Mouse (Mus musculus) CD4-positive helper T cell, adult 2 months (primary cell): ENCODE results near the gene Larp4b.

Experiments
- DNase-seq: peaks from one replicate; pipeline ENCODE4 v3.0.0-alpha.2; 2012; ENCODE audit warnings: low read depth, missing footprints, low spot score

Larp4b gene

GRCm38 (mm10) chr13:9122045-9122444 is 28.4 kb downstream of the Larp4b start:
- DNase-seq: no peak

- no peak for DNase-seq
Observed at GRCm38 (mm10) chr13:9125193-9125592, 31.5 kb downstream of the Larp4b start.

- DNase-seq: no peak
Observed at GRCm38 (mm10) chr13:9127715-9128114, 34.0 kb downstream of the Larp4b start.

DNA sequence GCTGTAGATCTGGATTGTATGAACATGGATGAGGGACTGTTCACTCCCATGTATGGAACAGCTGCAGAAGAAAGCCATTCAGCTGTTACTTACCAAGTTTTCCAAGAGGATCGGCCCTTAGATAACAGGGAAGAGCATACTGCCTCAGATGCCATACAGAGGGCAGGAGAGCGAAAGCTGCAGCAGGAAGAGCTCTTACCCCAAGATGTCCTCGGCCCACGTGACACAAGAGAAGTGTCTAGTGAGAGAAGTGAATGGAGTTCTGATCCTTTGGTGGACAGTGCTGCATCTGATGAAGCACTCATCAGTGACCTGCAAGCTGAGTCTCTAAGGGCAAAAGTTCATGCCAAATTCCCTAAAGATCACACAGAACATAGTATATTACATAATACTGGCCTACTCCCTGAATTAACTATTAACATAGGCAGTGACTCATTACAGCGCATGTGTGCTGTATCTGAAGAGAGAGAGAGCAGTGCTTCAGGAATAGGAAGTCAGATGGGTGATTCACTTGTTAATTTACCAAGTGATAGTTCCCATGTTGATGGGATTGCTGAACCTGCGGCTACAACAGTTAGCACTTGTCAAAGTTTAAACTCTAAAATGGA is 35.1 kb downstream of the Larp4b start:
- DNase-seq: no peak

- DNase-seq: no peak
Observed at GRCm38 (mm10) chr13:9134421-9134820, 40.7 kb downstream of the Larp4b start.

DNA sequence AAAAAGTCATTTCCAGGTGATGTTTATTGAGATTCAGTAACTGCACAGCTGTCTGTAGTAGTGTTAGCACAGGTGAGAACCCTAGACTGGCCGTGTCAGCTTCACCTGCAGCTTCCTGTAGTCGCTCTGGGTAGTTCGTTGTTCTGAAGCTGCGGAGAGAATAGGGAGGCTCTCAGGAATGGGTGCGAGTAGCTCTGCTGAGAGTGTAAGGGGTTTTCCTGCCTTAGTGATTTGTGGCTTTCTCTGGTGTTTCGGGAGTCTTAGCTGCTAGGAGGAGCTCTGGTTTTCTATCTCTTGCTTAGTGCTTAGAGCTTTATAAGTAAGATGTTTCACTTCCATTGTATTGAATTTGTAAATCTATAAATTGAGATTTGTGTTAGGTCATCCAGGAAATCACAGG is 42.4 kb downstream of the Larp4b start:
- no peak for DNase-seq

GRCm38 (mm10) chr13:9136733-9137132 is 43.1 kb downstream of the Larp4b start:
- DNase-seq: no peak

DNA sequence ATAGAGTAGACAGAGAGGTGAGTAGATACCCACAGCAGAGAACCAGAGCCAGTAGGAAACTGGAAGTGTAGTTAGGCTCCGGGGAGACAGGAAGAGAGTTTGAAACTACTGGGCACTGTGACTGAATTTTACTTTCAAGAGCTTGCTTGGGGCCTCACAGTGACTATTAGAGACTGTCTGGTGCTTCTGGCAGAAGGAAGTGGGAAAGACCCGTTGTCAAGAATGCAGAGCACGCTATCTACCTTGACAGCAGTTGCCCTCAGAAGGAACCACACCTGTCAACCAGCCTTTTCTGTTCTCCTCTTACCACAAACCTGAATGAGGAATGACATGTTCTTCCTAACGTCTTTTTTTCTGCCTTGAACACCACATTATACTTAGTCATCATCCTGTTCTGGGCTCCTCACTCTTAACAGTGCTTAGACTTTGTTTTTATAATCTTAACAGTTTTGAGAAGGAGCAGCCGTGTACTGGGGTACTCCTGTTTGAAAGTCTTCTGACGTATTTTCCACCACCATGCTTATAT is 45.8 kb downstream of the Larp4b start:
- DNase-seq: no peak

- DNase-seq: no peak
Observed at GRCm38 (mm10) chr13:9140204-9140603, 46.5 kb downstream of the Larp4b start.

GRCm38 (mm10) chr13:9142371-9142770 is 48.7 kb downstream of the Larp4b start:
- DNase-seq: no peak

DNA sequence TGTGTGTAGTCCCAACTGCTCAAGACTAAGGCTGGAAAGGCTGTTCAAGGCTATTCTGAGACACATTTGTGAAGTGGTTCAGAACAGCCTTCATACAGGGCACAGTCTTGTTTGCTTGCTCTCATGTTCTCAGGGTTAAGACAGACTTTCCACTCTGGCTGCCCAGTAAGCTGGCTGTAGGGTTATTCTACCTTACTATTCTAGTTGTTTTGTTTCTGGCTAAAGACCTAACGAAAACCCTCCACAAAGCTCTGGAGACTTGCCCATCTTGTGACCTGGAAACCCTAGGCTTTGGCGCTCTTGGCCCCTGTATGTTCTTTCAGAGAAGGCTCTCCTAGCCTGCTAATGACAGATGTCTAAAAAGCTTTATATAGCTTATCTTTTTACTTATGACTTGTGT is 55.1 kb downstream of the Larp4b start:
- no peak for DNase-seq

DNA sequence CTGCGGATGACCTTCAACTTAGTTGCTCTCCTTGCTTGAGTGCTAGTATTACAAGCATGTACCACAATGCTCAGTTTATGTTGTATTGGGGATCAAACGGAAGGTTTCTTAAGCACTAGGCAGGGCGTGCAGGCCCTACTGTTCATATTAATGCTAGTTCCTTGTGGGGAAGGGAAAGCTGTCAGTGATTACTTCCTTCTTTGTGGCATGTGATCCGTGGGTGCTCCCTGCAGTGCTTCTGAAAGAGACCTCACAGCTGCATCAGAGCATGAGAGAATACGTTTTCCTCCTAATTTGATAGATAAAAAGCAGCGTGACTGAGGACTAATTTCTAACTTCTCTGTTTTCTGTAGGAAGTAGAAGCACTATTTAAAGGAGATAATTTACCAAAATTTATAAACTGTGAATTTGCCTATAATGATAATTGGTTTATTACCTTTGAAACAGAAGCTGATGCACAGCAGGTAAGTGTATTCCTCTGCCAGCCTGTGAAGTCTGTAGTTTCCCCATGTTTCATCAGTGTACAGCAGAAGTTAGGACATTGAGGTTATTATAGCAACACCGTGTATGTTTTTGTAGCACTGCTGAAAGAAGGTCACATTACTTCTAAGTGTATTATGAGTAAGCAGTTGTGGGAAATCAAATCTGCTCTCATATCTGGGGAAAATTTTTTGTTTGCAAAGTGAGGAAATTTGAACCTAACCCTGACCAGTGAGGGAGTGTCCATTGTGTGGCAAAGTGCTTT is 56.0 kb downstream of the Larp4b start:
- DNase-seq: no peak

GRCm38 (mm10) chr13:9151100-9151499 is 57.4 kb downstream of the Larp4b start:
- no peak for DNase-seq

- no peak for DNase-seq
Observed at GRCm38 (mm10) chr13:9151619-9152018, 57.9 kb downstream of the Larp4b start.

DNA sequence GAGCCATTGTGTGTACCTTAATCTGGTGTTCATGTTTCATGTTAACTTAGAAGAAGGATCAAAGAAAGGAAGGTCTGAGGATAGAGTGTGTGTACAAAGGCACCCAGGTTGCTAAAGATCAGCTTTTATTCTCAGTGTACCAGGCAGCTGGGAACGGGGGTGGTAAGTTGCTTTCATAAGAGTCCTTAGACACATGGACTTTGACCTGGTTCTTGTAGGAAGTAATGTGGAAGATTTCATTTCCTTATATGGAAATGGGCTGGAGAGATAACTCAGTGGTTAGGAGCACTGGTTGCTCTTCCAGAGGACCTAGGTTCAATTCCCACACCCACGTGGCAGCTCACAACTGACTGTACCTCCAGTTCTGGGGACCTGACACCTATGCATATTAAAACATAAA is 58.6 kb downstream of the Larp4b start:
- no peak for DNase-seq

GRCm38 (mm10) chr13:9153803-9154202 is 60.1 kb downstream of the Larp4b start:
- DNase-seq: no peak

GRCm38 (mm10) chr13:9159282-9159681 is 65.6 kb downstream of the Larp4b start:
- no peak for DNase-seq

- DNase-seq: no peak
Observed at GRCm38 (mm10) chr13:9162888-9163287, 69.2 kb downstream of the Larp4b start.

- no peak for DNase-seq
Observed at GRCm38 (mm10) chr13:9167842-9168241, 74.2 kb downstream of the Larp4b start.

- no peak for DNase-seq
Observed at GRCm38 (mm10) chr13:9169616-9170015, 75.9 kb downstream of the Larp4b start.

- DNase-seq: no peak
Observed at GRCm38 (mm10) chr13:9170726-9171125, 77.0 kb downstream of the Larp4b start.

DNA sequence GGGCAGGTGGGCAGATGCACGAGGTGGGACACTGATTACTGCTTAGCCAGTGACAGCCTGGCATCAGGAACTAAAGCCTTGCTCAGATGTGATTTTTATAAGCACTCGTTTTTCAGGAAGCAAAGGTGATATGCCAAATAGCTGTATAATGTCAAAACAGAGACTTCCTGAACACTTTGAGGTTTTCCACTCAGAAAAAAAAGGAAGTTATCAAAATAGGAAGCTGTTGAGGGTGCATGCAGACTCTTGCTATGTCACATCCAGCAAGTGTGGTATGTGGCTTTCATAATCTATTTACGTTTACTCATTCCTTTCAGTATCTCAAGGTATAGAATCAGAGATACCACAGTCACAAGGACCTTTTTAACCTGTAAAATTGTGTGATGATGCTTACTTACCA is 79.7 kb downstream of the Larp4b start:
- no peak for DNase-seq

DNA sequence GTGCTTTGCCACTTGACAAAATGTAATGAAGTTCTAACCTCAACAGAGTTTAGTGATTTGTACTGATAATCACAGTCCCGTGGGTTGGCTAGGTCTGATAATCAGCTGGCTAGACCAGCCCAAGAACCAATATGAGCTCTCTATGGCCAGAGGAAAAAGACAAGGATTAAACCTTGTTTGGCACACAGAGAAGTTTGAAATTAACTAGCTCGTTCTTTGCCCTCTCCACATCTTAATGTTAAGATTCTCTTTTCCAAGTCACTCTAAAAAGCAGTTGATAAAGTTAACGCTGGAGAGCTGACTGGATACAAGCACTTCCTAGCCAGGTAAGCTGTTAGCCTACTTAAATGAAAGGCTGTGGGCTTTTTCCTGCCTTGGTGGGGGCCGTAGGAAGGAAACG is 81.5 kb downstream of the Larp4b start:
- DNase-seq: no peak
